Mouse (Mus musculus): Measurements from ENCODE around the gene Pom121. TPM values are rescaled to one million over a fixed set of nuclear protein-coding genes. Genes with fewer than 3 reads are reported as not detected.

Pom121 gene
- 4.4 and 4.7 TPM in 2 replicates for polyA plus RNA-seq (2015; fragmentation: Nextera tagmentation; extraction: Ambion mirVana)

GRCm38 (mm10) chr5:135394004-135394823 is at the start of gene Pom121:
Gene Pom121, minus strand, starts transcription at chr5:135394546.

DNA sequence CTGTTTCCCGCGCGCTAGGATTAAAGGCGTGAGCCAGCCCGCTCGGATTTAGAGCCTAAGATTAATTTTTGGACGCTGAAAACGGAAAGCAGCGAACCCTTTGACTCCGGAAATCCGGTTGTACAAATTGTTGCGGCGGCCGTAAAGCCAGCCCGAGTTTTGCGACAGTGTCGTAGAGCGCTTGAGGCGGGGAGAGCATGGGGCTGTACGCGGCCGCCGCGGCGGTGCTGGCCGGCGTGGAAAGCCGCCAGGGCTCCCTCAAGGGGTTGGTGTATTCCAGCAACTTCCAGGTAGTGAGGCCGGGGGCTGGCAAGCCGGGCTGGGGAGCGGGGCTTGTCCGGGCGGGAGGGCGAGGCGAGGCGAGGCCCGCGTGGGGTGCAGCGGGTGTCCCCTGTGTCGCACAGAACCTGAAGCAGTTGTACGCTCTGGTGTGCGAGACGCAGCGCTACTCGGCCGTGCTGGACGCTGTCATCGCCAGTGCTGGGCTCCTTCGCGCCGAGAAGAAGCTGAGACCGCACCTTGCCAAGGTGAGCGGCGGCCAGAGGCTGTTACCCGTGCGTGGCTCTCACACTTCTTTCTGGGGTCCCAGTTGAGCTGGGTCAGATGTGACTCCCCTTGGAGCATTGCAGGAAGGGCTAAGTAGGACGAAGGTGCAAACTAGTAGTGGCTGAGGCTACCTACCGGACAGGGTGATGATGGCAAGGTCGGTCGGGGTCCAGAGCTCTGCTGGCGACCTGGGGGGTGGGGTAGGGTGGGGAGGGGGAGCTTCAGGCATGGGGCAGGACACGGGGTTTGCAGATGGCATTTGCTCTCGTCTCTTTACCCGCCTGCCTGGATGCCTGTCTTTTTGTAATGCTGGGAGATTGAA is 24.3 kb downstream of the Pom121 start, which contains the start of gene Nsun5:
Gene Nsun5, plus strand, starts transcription at position 167 of the 868 bp plus-strand sequence.

DNA sequence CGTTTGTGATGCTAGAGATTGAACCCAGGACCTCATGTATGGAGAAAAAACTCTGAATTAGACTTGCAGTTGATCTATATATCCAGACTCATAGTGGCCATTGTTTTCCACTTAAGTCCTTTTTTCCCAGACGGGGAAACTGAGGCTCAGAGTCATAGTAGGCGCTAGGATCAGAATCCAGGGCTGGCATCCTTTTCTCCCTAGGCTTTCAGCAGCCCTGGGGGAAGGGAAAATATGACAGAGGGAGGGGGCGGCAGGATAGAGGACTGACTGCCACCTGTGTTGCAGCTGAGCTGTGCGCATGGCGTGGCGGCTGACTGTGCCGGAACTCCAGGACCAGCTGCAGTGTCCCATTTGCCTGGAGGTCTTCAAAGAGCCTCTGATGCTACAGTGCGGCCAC is 41.4 kb downstream of the Pom121 start, which contains the start of gene Trim50:
Gene Trim50, plus strand, starts transcription at position 301 of the 400 bp plus-strand sequence.

GRCm38 (mm10) chr5:135349862-135350261 is 44.5 kb downstream of the Pom121 start, which contains the start of gene Fkbp6:
Gene Fkbp6, minus strand, starts transcription at chr5:135350044.

Small RNAs within 50 kb of the gene (microRNA-seq; reads per million reads assigned to microRNA genes)
- gene Mir7033: not detected

Other genes starting within 250 kb of the Pom121 start
- gene Tbl2, start 244.9 kb downstream of the Pom121 start, polyA plus RNA-seq (2015; fragmentation: Nextera tagmentation; extraction: Ambion mirVana): 12.4 and 13.0 TPM in 2 replicates
- gene Bcl7b, start 226.3 kb downstream of the Pom121 start, polyA plus RNA-seq (2015; fragmentation: Nextera tagmentation; extraction: Ambion mirVana): 64.3 and 64.5 TPM in 2 replicates
- 12.0 and 13.2 TPM in 2 replicates for gene Baz1b, start 207.3 kb downstream of the Pom121 start, polyA plus RNA-seq (2015; fragmentation: Nextera tagmentation; extraction: Ambion mirVana)
- 0.29 and 0.36 TPM in 2 replicates for gene Fzd9, start 143.3 kb downstream of the Pom121 start, polyA plus RNA-seq (2015; fragmentation: Nextera tagmentation; extraction: Ambion mirVana)
- not detected in 2 replicates for gene Fkbp6, start 44.5 kb downstream of the Pom121 start, polyA plus RNA-seq (2015; fragmentation: Nextera tagmentation; extraction: Ambion mirVana)
- not detected in 2 replicates for gene Trim50, start 41.3 kb downstream of the Pom121 start, polyA plus RNA-seq (2015; fragmentation: Nextera tagmentation; extraction: Ambion mirVana)
- 13.9 and 14.6 TPM in 2 replicates for gene Nsun5, start 24.6 kb downstream of the Pom121 start, polyA plus RNA-seq (2015; fragmentation: Nextera tagmentation; extraction: Ambion mirVana)
- 19.1 and 20.3 TPM in 2 replicates for gene Hip1, start 150.6 kb upstream of the Pom121 start, polyA plus RNA-seq (2015; fragmentation: Nextera tagmentation; extraction: Ambion mirVana)
- gene Ccl26, start 169.0 kb upstream of the Pom121 start, polyA plus RNA-seq (2015; fragmentation: Nextera tagmentation; extraction: Ambion mirVana): not detected in 2 replicates
- gene Ccl24, start 178.5 kb upstream of the Pom121 start, polyA plus RNA-seq (2015; fragmentation: Nextera tagmentation; extraction: Ambion mirVana): 6.7 and 16.6 TPM in 2 replicates
- gene Rhbdd2, start 238.1 kb upstream of the Pom121 start, polyA plus RNA-seq (2015; fragmentation: Nextera tagmentation; extraction: Ambion mirVana): 37.3 and 37.9 TPM in 2 replicates